8 mouse cellular contexts compared by ENCODE assay signal in the genomic region with DNA sequence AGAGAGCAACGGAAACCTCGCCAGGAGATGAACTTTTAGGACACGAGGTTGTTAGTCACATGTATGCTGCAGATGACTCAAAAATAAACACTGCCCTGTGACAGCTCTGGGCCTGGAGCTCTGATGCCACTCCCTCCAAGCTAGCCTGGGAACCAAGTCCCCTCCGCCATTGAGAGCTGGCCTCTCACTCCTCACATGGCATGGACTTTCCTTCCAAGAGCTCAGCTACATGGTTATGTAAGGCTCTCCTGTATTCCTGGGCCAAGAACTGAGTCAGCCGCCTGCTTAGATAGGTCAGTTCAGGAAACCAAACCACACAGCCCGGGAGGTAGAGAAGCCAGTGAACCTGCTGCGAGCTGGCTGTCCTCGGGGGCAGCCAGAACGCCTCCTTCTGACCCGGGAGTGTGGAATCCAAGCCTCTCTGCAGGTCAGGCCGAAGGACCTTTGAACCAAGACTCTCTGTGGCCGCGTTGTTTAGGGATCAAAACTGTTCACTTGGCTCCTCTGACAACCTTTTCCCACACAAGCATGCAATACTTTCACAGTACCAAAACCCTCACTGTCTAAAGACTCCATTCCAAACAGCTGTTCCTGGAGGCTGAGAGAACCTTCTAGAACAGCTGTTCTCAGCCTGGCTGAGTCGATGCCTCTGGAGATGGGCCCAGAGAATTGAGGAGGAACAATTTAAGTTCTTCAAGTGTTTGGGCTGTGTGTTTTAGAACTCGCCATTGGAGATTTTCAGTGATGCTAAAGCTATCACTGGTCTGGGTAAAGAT.
A peak's percentile ranks its signal among the peaks of the same experiment; 100 is the strongest.
DNase-seq lines count a peak whose midpoint lies in the region; ATAC-seq and TF ChIP-seq lines count a peak whose summit lies in the region.
"Had no signal": no experiment of that assay in that cellular context is flagged by ENCODE, and none has a peak within 500 bp of the region (broad histone marks: within the 10 kb centered on the region; RNA-seq: fewer than 3 reads in every experiment).

No protein-coding gene starts in this region.

- H3K36me3 ChIP-seq in forebrain, embryonic 12.5 days (replicated peaks), result no peaks in the 10 kb centered on the region

- TF ChIP-seq CTCF in olfactory bulb, adult 2 months (IDR thresholded peaks at IDR 0.05; ENCODE audit: insufficient read depth, low read depth, low read length), result no peak

- no peak for TF ChIP-seq POLR2A in olfactory bulb, adult 2 months (IDR thresholded peaks at IDR 0.05; ENCODE audit: insufficient read depth, low read depth, low read length)

- H3K4me1 ChIP-seq in olfactory bulb, adult 2 months (ENCODE audit: control insufficient read depth, insufficient read depth, low read length), result peaks cover 9% of the 10 kb centered on the region
- H3K4me1 ChIP-seq in forebrain, embryonic 12.5 days, result no peaks in the 10 kb centered on the region

- H3K9me3 ChIP-seq in forebrain, embryonic 12.5 days, result no peaks in the 10 kb centered on the region

- H3K27ac ChIP-seq in olfactory bulb, adult 2 months (ENCODE audit: insufficient read depth, low read depth, low read length), result 0 out of 2 replicates have a peak overlapping the region, but pooled peaks have one; percentile 21
- no peak overlapping the region for H3K27ac ChIP-seq in forebrain, embryonic 12.5 days
- H3K27ac ChIP-seq: macrophage had no signal

- H3K4me2 ChIP-seq in forebrain, embryonic 12.5 days, result no peak overlapping the region

- 74% methylated on average over 15 of the region's 15 CpGs for WGBS in olfactory bulb, adult 2 months
- 92% methylated on average over 15 of the region's 15 CpGs for WGBS in forebrain, embryonic 12.5 days

- no peaks in the 10 kb centered on the region; the same call in 1 of the 2 replicates for H3K27me3 ChIP-seq in forebrain, embryonic 12.5 days

- intact Hi-C loops in heart, postnatal 14 days (cut with DNase I), result loop anchor here (5.0 kb wide), 1 partner anchor 426 kb away; no protein-coding TSS in a partner anchor

- no peak overlapping the region for H3K9ac ChIP-seq in forebrain, embryonic 12.5 days

- ATAC-seq in forebrain, embryonic 12.5 days (ENCODE audit: low FRiP score), result no peak

- H3K4me3 ChIP-seq in olfactory bulb, adult 2 months (ENCODE audit: insufficient read depth, low read depth, low read length), result no peak overlapping the region
- H3K4me3 ChIP-seq in forebrain, embryonic 12.5 days (replicated peaks), result no peak overlapping the region

- DNase-seq in right cerebral cortex, postnatal 25 days, result peak; percentile 42
- no peak for DNase-seq in right cerebral cortex, postnatal 10 days (ENCODE audit: low spot score in 2 of 2)
- peak; percentile 84 for DNase-seq in cerebellum, adult 8-10 months
- peak; percentile 62 to 63 for DNase-seq in heart, postnatal 14 days
- no peak for DNase-seq in spleen, adult 12 weeks (ENCODE audit: low spot score)

Comparison
In these comparisons a context has a peak if more than half of its experiments do, and no peak if none do; other contexts are left out.
1. DNase-seq: peak in right cerebral cortex, postnatal 25 days (single experiment), cerebellum, adult 8-10 months (single experiment) and heart, postnatal 14 days (2 of 2); none in right cerebral cortex, postnatal 10 days (0 of 2) and spleen, adult 12 weeks (single experiment).